Mouse (Mus musculus) midbrain, embryonic 14.5 days (tissue): ENCODE results near the gene Lipo3. TPM values are rescaled to one million over a fixed set of nuclear protein-coding genes. Genes with fewer than 3 reads are reported as not detected.

Experiments used
- microRNA-seq: library from miRNA; unstranded; fragments of <30 nt; microRNA quantifications from one replicate; pipeline ENCODE4, GENCODE M21; 2016
- polyA plus RNA-seq: library from polyadenylated mRNA; unstranded; fragments of >200 nt; fragmentation: Nextera tagmentation; extraction: Ambion mirVana; gene quantifications from 2 replicates; pipeline ENCODE4 v1.2.1, GENCODE M21; 2014

The Lipo3 gene
- polyA plus RNA-seq, 1 experiment from 2014 or later: 16.1 TPM

Small RNAs within 50 kb of the gene (microRNA-seq; reads per million reads assigned to microRNA genes)
- gene Gm27440: not detected

Other genes with a start within 250 kb of the Lipo3 start
- gene Lipo4, start 244.2 kb downstream of the Lipo3 start, polyA plus RNA-seq: not detected in 2 replicates
- not detected in 2 replicates for gene Gm8978, start 136.7 kb downstream of the Lipo3 start, polyA plus RNA-seq
- 0.55 and 0.78 TPM in 2 replicates for gene Lipo2, start 10.6 kb downstream of the Lipo3 start, polyA plus RNA-seq
- not detected in 2 replicates for gene Lipo1, start 25.5 kb upstream of the Lipo3 start, polyA plus RNA-seq
- not detected in 2 replicates for gene Lipf, start 199.2 kb upstream of the Lipo3 start, polyA plus RNA-seq
- gene Lipk, start 246.3 kb upstream of the Lipo3 start, polyA plus RNA-seq: not detected in 2 replicates